Mouse (Mus musculus) skeletal muscle tissue, adult 2 months (tissue): ENCODE measurements around the gene Apon.
A peak's percentile ranks its signal among the peaks of the same experiment; 100 is the strongest.
"Not testable (repeated sequence)": the region's sequence is repeated elsewhere in the genome, so short reads cannot be mapped to it uniquely, and the experiment has no call there.

Source experiments
- DNase-seq: peaks from one replicate; pipeline ENCODE4 v3.0.0-alpha.2; 2012; ENCODE audit warnings: low read depth, low spot score

The Apon gene

GRCm38 (mm10) chr10:128253677-128254255, at the start of gene Apon:
Gene Apon (plus strand): TSS chr10:128254096.
- no peak for DNase-seq

GRCm38 (mm10) chr10:128204941-128205340, 49.0 kb upstream of the Apon start:
- no peak for DNase-seq

DNA sequence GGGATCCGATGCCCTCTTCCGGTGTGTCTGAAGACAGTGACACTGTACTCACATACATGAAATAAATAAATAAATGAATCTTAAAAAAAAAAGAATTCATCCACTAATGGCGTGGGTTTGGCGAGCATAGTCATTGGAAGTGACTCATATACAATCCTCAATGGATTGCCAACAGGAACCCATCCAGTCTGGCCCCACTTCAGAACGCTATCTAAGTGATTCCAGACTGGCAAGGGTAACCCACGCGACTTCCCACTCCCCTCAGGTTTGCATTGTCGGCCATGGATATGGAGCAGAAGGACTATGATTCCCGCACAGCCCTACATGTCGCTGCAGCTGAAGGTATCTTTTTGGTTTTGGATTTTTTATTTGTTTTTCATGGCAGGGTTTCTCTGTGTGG, 45.6 kb upstream of the Apon start:
- no peak for DNase-seq

DNA sequence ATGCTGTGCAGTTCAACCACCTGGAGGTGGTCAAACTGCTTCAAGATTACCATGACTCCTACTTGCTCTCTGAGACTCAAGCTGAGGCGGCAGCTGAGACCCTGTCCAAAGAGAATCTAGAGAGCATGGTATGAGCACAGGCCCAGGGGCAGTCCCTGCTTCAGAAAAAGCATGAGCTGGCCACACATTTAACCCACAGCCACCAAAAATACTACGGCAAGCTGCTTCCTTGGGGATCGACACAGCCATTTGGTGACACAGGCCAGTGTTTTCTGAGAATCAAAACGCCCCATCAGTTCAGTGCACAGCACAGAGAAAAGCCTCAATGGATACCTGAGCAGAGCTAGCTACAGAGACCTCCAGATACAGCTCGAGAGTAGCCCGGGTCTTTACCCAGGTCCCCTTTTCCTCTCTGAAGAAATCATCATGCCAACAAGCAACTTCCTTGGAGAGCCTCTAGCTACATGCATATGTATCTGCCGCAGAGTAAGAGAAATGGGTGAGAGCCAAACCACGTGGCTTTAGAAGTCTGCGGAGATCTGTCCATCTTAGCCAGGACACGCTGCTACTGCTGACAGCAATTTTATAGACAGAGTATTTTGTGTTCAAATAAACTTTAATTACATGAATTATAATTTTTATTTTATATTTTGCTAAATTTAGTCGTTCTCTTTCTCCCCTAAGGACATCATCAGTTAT, 44.4 kb upstream of the Apon start:
- DNase-seq = no peak

- no peak for DNase-seq
These were observed 43.8 kb upstream of the Apon start for GRCm38 (mm10) chr10:128210131-128210530.

- no peak for DNase-seq
These were observed 42.9 kb upstream of the Apon start for GRCm38 (mm10) chr10:128210954-128211353.

DNA sequence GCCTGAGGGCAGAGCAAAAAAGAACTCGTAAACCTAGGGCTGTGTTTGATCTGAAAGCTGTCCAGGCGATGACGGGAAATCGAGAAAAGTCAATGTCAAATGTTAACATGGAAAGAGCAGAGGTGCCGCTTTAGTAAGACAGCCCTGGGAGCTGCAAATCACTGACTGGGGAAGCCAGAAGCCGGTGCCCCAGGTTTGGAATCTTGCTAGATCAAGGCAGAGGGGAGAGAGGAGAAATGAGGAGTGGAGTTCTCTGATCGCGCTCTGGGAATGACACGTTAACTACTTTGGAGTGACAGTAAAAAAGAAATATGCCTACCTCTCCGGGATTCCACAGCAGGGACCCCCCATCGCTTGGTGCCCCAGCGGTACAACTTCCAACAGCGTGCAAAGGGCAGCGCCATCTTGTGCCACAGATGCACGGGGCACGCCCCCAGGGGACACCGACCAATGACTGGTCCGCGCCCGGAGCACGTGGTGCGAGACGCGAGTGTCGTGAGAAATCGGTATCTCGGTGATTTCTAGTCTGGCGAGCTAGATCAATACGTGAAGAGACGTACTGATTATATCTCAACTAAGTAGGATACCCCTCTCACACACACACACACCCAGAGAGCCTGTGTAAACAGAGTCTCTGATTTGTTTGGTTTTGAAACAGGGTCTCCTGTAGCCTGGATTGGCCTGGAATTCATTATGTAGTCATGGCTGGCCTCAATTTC, 42.3 kb upstream of the Apon start, which contains the start of gene Spryd4:
Gene Spryd4, minus strand, starts transcription at position 418 of the 719 bp plus-strand sequence.
- DNase-seq = peak; percentile 78

GRCm38 (mm10) chr10:128212148-128212547, 41.7 kb upstream of the Apon start:
- no peak for DNase-seq

- DNase-seq = peak; percentile 36
These were observed 41.0 kb upstream of the Apon start for GRCm38 (mm10) chr10:128212871-128213323.

DNA sequence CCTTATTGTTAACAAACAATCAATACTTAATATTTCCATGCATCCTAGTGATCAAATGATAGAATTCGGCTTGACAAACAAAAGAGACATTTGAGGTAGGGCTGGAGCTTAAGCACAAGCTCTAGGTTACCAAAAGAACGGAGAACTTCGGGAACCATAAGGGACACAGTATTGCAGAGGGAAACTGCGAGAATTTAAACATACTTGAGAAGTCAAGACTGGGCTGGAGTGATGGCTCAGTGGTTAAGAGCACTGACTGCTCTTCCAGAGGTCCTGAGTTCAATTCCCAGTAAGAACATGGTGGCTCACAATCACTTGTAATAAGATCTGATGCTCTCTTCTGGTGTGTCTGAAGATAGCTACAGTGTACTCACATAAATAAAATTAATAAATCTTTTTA, 39.8 kb upstream of the Apon start:
- not testable (repeated sequence) for DNase-seq

DNA sequence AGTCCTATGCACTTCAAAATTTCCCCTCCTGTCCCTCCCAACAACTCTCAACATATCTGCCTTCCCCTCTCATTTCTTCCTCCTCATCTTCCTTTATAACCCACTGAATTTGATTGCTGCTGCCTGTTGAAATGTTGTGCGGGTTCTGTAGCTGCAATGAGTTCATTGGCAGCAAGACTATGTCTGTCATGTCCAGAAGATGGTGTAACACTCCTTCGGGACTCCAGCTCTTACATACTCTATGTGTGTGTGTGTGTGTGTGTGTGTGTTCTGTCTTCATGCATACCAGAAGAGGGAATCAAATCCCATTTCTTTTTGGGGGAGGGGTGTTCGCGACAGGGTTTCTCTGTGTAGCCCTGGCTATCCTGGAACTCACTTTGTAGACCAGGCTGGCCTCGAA, 38.9 kb upstream of the Apon start:
- no peak for DNase-seq

DNA sequence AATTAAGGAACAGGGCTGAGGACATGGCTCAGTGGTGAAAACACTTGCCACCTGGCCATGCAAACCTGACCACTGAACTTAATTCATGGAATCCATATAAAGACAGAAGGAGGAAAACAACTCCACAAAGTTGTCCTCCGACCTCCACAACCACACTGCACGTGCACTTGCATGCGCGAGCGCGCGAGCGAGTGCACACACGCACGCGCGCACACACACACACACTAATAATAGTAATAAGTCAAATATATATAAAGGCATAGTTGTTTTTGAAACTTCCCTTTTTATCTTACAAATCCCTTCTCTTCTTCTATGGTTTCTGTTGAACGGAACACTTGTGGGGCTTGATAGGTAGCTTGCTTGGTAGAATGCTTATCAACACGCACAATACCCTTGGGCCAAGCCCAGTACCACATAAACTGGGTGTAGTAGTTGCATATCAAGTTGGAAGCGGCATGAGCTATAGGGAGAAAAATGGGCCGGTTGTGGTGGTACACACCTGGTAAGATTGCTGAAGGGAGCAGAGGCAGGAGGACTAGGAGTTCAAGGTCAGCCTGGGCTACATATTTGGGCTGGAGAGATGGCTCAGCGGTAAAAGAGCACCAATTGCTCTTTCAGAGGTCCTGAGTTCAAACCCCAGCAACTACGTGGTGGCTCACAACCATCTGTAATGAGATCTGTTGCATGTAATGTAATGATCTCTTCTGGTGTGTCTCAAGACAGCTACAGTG, 35.3 kb upstream of the Apon start:
- no peak for DNase-seq

GRCm38 (mm10) chr10:128221533-128222286, 32.2 kb upstream of the Apon start:
- DNase-seq = no peak

GRCm38 (mm10) chr10:128225064-128225463, 28.8 kb upstream of the Apon start:
- DNase-seq = no peak

DNA sequence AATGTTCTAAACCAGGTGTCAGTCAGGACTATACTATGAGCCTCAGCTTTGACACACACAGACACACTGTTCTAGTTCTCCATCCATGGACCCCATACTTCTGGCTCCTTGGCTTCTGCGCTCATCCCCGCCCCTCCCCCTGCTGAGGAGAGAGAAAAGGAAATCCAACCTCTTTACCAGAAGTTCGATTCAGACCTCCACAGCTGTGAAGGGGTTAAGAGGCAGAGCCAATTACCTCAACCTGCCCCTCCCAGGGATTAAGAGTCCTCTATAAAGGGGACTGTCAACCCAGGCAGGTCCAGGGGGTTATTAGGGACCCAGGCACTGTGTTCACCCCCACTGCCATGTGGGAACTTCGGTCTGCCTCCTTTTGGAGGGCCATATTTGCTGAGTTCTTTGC, 28.4 kb upstream of the Apon start, which contains the start of gene Mip:
Gene Mip, plus strand, starts transcription at position 301 of the 400 bp plus-strand sequence.
- no peak for DNase-seq

DNA sequence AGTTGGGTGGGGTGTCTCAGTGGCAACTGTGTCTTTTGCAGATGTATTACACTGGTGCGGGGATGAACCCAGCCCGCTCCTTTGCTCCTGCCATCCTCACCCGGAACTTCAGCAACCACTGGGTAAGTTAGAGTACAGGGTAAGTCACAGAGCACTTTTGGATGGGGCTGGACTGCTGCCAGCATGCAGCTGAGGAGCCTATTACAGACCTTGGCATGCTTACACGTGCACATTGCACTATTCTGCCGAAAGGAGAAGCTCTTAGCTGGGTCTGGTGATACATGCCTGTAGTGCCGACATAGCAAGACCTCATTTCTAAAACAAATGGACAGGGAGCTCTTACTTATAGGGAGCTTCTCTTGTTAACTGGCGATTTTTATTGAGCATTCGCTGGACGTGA, 26.3 kb upstream of the Apon start:
- no peak for DNase-seq

GRCm38 (mm10) chr10:128228009-128228408, 25.9 kb upstream of the Apon start:
- no peak for DNase-seq

DNA sequence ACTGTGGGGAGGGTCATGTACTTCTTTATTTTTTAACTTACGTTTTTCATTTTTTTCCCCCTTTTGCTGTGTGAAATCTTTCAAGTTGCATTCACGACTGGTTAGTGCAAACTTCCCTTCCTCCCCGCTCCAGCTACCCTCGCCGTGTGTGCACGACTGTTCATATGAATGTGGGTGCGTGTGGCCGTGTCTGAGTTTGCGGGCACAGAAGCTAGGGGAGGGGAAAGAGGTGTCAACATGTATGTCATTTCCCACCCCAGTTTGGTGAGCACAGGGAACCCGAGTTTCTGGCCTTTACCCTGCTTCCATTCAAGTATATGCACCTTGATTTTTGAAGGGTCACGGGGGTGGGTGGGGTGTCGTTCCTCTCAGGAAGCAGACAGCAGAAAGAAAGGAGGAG, 23.3 kb upstream of the Apon start:
- no peak for DNase-seq

DNA sequence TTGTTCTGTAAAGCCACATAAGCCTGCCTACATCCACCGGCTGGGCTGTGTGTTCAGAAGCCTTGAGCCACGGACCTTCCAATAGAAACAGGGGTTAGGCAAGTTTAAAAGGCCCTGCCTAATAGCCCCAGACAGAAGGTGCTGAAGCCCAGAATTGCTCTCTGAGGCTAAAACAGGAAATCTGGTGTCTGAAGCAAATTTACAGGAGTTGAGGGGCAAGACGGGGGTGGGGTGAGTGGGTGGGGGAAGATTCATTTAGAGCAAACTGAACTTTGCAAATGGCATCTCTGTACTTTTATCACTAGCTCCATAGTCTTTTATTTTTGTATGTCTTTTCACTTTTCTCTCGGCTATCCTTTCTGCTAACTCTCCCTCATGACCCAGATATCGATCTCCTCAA, 22.8 kb upstream of the Apon start:
- DNase-seq = no peak

GRCm38 (mm10) chr10:128231697-128232419, 22.0 kb upstream of the Apon start, which contains the start of gene Timeless:
Gene Timeless (plus strand): TSS chr10:128232065.
- peak; percentile 54 for DNase-seq
